Mouse (Mus musculus): ENCODE results near the gene Zfp385b.
A peak's percentile ranks its signal among the peaks of the same experiment; 100 is the strongest.

The Zfp385b gene

DNA sequence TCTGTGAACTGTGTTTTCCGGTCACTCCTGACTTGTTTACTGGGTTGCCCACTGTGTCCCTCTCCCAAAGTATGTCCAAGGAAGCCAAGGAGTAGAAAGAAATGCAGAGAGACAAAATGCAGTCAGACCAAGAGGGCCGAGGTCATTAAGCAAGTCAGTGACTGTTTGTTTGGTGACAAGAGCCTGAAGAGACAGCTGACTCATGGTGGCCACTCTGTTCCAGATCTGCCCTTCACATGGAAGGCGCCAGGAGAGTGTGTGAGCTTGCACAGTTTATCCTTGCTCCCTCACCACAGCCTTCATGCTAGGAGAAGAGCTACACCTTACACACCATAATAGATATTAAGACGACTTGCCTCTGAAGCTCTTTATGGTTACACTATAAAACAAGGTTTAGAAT is 28.6 kb downstream of the Zfp385b start:
- DNase-seq (ENCODE audit: low spot score in 2 of 2) = no peak

DNA sequence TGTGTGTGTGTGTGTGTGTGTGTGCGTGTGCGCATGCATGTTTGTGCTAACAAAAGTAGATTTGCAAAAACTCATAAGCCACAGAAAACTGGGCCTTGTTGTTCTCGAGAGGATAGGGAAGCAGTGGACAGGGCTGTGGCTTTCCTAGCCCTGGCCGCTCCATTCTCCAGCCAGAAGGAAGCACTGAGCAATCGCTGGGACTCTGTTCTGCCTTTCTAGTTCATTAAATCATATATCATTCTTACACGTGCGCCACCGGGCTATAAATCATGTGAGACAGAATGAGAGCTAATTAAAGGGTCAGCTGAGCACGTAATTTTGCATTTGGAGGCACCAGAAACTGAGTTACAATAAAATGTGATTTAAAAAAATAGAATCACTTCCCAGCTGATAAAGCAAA is 29.1 kb downstream of the Zfp385b start:
- DNase-seq (ENCODE audit: low spot score in 2 of 2) = no peak

DNA sequence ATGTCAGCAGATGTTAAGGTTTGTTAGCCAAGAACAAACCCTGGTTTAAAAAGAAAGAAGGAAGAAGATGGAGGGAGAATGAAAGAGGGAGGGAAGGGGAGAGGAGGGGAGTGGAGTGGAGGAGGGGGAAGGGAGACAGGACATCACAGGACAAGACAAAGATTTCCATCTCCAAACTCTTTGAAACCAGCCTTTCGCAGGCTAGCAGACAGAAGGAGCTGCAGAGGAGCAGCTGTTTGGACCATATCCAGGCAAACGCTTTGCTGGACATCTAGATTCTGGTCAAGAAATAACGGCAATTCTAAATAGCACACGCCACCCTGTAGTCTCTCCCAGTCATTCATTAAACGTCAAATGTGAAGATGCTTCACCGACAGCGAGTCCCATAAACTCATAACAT is 38.0 kb downstream of the Zfp385b start:
- no peak for DNase-seq (ENCODE audit: low spot score in 2 of 2)

DNA sequence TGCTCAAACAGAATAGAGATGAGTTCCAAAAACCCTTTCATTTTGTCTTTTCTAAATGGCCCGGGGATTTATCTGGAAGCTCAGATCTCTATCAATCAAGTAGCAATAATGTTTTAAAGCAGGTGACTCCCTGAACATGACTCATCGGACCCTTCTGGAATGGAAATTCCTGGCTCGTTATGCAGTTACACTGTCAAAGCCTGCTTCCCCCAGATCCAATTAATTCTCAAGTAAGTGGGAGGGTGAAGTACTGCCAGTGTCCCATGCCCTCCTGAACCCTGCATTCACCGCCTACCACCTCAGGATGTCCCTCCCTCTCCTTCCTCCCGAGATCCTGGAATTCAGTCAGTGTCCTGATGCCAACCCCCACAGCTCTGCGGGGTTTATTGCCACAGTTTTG is 41.7 kb downstream of the Zfp385b start:
- DNase-seq (ENCODE audit: low spot score in 2 of 2) = no peak

DNA sequence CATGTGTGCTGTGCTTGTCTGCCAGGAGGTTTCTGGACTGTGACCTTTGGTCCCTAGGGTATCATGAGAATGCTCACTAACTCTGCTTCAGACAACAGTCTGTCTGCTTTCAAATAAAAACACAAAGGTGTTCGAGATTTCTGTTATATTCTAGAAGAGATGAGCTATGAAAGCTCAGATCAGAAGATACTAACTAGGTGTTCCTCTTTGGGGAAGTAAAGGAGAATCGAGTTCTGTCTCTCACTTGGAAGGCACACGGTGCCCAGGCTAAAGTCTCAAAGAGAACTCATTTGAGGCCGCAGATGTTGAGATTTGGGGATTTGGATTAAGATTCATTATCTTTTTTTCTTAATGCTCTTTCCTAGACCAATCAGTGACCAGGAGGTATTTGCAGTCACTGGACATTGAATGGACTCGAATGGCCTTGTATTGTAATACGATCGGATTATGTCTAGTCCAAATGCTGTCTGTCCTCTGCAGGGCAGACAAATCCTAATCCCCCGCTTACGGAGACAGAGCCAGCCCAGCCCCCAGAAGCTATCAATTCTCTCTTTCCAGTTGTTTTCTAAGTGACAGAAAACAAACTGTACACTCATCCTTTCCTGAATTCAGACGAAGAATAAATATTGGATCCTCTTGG is 42.3 kb downstream of the Zfp385b start:
- no peak for DNase-seq (ENCODE audit: low spot score in 2 of 2)

DNA sequence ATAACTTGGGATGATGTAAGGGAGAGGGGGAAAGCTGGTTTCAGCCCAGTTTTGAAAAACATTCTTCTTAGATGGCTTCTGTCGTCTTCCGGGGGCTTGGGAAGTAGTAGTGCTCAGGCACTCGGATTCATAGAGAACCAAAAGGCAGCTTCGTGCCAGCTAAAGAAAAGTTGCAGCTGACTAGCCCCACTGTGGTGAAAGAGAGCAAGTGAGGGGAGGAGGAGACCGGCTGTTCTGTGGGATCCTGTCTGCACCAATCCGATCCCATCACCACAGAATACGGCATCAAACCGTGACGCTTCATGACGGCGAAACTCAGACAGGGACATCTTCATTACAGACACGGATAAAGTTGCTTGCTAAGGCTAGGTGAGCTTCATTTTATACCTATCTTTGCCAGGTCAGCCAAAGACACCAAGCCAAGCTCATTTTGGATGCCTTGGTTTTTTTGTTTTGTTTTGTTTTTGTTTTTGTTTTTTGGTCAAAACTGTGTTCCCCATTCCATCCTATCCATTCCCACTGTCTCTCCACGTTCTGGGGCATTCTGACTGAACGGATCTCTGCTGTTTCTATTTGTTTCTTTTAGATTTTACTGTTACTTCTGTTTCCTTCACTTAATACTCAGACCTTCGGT is 44.1 kb downstream of the Zfp385b start:
- no peak for DNase-seq (ENCODE audit: low spot score in 2 of 2)

DNA sequence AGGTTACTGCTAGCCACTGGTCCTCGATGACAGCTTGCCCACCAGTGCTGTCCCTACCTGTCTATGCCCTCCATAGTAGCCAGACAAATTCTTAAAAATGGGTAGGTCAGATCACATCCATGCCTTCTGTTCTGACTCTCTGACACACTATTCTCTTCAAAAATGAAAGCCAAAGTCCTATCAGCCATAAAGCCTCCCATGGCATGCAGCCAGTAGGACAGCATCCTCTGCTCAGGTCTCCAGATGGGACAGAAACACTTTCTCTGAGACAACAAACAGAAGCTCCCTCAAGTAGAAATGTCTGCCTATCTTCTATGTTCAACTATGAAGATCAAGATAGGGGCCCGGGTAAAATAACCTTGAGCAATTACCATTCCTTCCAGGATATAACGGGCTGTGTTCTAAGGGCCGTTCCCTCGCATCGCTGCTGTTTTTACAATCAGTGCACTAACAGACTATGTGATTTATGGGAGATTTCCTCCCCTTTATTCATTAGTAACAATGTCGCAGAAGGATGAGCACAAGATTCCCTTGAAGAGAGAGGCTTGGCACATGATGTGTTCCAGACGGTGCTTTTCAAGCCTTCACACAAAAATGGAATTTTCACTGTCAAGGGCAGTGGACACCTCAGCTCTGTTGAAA is 49.3 kb downstream of the Zfp385b start:
- DNase-seq (ENCODE audit: low spot score in 2 of 2) = no peak

DNA sequence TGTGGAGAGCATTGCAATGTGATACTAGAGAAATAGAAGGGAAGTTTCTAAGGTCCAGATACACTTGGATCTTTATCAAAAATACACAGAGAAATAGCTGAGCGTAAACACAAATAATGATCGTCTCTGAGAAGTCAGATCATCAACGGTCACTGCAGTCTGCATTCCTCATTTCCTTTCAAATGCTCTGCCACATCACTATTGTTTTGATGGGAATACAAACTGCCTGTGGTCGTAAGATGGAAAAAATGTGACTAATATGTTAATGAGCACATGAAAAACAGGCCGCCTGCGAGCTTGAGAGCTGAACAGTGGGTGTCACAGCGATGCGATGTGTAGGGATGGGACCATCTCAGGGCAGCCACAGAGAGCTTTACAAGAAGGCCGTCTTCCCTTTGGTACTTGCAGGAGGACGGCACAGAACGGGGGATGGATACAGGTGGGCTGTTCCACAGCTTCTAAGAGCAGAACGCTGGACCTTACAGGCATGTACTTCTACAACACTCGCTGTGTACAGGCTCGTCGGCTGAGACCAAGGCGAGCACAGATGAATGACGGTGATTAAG is 51.0 kb downstream of the Zfp385b start:
- no peak for DNase-seq (ENCODE audit: low spot score in 2 of 2)

DNA sequence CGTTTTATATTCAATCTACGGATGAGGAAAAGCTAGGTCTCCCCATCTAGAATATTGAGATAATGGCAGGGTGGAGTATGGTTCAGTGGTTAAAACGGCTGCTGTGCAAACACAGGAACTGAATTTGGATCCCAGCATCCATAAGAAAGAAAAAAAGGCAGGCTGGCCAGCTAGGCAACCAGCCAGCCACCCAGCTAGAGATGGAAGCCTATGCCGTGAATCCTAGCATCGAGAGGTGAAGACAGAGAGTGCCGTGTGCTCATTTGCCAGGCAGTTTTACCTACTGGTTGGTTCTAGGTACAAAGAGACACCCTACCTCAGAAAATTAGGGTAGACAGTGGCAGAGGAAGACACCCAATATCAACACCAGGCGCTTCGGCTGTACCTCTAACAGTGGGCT is 57.5 kb downstream of the Zfp385b start:
- DNase-seq (ENCODE audit: low spot score in 2 of 2) = no peak

DNA sequence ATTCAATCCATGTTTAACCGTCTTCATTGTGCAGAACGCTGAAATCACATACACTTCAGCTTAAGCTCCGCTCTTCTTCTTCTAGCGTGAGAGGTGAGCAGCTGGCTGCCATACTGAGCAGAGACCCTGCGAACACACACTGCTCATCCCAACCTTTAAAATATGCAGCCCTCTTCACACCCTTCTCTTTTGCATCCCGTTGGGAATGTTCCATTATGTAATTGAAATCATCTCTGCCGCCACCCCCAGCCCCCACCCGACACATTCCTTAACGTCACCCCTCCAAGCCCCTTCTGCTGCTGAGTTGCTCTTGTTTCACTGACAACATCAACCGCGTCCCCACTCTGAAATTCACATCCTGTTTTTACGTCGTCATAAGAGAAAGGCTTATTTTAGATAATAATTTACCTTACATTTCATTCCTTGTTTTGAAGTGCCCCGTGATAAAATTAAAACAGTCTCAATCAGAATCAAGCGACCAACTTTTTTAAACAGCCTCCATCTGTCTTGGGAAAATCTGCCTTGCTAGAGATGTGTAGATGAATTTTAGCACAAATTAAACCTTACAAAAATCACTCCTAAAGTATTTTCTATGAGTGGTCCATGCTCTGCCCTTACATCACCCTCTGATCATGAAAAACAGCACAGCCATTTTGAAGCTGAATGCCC is 60.9 kb downstream of the Zfp385b start:
- DNase-seq (ENCODE audit: low spot score in 2 of 2) = no peak

DNA sequence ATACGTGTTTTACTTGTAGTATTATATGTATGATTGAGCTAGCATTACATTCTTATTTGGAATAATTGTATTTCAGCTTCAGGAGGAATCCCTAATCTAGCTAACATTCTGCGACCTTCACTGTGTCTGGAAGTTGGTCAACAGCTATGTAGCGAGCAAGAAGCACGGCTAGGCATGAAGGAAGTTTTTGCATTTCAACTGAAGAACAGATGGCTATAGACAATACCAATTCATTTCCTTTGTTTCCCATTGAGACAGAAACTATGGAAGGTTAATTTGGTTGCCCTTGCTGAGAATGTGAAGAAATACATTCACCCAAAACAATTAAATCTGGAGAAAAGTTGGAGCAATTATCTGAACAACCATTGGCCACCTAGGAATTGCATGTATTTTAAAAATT is 66.9 kb downstream of the Zfp385b start:
- DNase-seq (ENCODE audit: low spot score in 2 of 2) = no peak

DNA sequence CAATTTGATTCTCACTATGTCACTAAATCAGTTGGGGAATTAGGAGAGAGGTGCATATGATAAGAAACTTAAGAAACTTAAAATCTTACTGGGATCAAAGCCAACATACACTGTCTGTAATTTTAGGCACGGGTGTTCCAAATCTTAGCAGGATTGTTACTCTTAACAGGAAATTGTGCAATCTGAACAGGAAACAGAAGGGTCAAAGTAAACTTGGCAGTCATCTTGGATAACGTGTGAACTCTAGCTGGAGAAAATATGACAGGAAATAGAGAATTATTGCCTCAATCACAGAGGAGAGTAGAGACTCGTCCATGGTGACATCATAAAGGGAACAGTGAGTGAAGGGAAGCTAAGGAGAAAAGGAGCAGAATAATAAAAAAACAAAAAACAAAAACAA is 69.8 kb downstream of the Zfp385b start:
- no peak for DNase-seq (ENCODE audit: low spot score in 2 of 2)

DNA sequence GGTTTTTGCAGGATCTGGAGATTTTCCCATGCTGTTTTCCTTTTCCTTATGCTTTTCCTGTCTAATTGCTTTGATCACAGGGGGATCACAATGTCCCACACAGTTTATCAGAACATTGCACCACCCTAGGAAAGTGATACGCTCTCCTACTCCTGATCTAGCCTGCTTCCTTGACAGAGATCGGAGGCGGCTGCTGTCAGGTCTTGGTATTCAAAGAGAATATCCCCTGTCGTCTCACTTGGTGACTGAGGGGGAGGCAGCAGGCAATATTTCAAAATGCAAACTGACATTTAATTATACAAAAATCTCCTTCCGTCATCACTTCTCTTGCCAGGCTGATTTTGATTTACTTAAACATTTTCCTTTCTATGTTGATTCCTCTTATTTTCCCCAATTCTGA is 73.0 kb downstream of the Zfp385b start:
- DNase-seq (ENCODE audit: low spot score in 2 of 2) = no peak

DNA sequence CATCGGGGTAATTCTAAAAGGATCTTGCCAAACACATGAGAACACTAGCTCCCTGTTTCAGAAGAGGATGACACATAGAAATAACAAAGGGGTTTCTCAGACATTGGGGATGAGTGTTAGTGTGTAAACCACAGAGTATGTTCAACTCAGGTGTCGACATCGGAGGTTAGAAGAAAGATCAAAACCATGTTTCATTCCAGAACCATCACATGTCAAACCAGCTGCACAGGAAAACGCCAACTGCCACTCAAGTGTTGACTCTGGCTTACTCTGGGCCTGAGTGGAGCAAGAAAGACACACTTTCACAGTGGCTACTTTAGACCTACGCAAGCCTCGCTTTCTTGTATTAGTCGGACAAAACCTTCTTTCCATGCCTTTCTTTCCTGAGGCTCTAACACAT is 74.2 kb downstream of the Zfp385b start:
- peak; percentile 5 to 8 for DNase-seq (ENCODE audit: low spot score in 2 of 2)

DNA sequence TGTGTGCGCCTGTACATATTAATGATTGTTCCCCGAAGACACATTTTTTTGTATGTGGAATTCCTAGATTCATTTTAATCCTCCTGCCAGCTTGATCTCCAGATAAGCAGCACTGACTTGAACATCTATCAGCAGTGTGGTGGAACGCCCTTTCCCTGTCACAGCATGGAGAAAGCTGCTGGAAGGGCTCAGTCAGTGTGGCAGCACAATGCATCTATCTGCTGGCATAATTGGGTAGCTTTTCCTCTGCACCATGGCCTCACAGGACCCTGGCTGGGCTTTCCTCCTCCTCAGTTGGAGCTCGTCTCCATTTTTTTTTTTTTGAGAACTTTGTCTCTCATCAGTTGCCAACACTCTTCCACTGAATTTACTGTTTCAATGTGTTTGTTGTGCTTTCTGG is 77.1 kb downstream of the Zfp385b start:
- no peak for DNase-seq (ENCODE audit: low spot score in 2 of 2)

DNA sequence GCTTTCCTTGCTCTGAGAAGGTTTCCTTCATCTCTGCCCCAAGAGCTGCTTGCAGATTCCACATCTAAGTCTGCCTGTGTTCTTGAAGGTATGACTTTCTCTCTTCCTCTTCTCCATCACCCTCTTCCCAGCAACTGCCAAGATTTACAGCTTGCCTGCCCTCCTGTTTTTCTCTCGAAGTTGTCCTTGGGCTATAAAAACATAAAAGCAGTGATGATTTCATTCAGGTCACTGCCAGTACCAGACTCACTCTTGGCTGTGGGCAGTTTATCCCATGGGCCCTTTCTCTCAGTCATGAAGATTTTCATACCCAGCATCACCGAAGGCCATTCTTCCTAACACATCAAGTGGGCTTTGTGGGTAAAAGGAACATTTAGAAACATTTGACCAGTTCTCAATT is 89.2 kb downstream of the Zfp385b start:
- DNase-seq (ENCODE audit: low spot score in 2 of 2) = no peak

DNA sequence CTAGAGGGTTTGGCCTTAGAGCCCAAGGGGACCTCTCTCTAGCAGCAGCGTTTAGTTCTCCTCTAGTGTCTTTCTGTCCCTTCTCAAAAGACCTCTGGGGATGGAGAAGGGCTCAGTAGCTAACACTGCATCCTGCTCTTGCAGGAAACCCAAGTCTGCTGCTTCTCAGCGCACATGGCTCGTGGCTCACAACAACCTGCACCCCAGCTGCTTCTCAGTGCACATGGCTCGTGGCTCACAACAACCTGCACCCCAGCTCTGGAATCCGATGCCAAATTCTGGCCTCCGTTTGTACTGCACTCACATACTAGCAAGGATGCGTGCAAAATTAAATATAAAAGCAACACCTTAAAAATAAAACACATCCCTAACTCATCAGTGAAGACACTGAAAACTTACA is 92.6 kb downstream of the Zfp385b start:
- DNase-seq (ENCODE audit: low spot score in 2 of 2) = no peak

DNA sequence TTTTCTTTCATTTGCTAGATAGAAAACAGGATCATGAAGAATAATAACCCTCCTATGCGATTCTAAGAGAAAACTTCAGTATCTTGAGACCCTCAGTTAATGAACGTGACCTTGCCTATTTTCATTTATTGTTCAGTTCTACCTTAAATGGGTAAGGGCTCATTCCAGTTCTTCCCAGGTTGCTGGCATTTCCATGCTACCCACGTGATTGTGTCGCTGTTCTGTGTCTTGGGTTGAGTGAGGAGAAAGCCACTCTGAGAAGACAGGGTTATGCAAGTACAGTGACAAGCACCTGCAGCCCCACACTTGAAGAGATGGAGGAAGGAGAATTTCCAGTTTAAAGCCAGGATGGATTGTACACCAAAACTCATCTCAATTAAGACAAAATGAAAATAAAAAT is 98.6 kb downstream of the Zfp385b start:
- no peak for DNase-seq (ENCODE audit: low spot score in 2 of 2)

DNA sequence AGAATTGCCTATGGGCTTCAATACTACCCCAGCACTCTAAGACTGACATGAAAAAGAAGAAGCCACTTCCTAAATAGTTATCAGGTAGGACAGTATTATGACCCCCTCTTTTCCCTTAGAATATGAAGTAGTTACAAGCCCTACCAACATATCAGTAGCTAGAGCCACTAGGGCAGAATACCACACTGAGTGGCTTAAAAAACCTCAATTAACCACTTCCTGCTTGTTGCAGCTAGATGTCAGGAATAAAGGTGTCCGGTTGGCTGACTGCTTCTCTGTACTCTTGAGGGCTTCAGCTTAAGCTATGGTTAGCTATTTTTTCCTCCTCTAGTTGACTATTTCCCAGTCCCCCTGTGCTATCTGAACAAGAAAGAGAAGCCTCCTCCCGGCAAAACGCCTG is 103.1 kb downstream of the Zfp385b start:
- DNase-seq (ENCODE audit: low spot score in 2 of 2) = no peak

DNA sequence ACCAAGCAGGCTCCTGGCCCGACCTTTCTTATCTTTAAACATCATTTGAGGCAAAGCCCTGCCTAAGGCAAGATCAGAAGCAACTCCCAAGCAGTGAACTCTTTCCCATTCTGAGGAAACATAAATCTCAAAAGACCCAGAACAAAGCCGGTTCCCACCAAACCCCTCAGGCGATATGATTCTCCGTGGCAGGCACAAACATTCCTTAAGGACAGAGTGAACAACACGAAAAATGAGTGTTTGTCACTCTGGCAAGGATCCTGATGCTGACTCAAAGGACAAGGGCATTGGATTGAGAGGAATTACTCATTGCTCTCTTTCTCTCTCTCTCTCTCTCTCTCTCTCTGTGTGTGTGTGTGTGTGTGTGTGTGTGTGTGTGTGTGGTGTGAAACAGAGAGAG is 105.6 kb downstream of the Zfp385b start:
- no peak for DNase-seq (ENCODE audit: low spot score in 2 of 2)

DNA sequence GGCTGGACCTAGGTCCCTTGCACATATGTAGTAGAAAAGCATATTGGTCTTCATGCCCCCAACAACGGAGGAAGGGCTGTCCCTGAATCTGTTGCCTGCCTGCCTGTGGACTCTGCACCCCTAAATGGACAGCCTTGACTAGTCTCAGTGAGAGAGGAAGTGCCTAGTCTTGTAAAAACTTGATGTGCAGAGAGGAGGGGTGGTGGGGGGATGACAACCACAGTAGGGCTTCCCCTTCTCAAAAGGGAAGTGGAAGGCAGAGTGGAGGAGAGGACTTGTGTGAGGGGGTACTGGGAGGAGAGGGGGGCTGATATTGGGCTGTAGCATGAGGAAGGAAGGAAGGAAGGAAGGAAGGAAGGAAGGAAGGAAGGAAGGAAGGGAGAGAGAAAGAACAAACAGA is 107.7 kb downstream of the Zfp385b start:
- DNase-seq (ENCODE audit: low spot score in 2 of 2) = no peak

DNA sequence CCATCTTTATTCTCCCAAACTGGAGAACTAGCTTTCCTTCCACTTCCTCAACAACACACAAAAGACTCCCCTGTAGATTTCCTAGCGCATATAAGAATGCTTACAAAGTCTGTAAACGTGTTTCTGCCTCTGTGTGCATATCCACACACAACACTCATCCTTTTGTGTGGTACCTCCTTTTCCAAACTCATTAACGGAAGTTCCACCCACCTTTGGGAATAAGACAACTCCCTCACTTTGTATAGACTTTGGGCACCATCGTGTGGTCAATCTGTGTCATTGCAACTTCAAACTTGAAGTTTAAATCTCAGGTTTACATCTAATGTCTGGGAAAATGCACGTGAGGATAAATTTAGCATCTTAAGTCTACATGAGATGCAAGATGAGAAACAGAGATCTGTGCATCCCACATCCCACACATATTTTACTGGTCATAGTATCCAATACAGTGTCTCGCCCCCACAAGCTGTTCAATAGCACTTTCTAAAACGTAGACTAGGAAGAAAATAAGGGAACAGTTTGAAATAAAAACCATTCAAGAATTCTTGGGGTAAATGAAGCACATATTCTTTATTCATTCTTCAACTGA is 110.1 kb downstream of the Zfp385b start:
- DNase-seq (ENCODE audit: low spot score in 2 of 2) = no peak
